Mouse (Mus musculus): ENCODE measurements at regions not wholly inside any gene's neighbourhood (a gene's known extent, or its start where the extent isn't known, plus 50 kb on each side); places are given as distances from the start of the nearest gene placed in this dataset.
A peak's percentile ranks its signal among the peaks of the same experiment; 100 is the strongest.
"Not testable (repeated sequence)": the region's sequence is repeated elsewhere in the genome, so short reads cannot be mapped to it uniquely, and the experiment has no call there.

DNA sequence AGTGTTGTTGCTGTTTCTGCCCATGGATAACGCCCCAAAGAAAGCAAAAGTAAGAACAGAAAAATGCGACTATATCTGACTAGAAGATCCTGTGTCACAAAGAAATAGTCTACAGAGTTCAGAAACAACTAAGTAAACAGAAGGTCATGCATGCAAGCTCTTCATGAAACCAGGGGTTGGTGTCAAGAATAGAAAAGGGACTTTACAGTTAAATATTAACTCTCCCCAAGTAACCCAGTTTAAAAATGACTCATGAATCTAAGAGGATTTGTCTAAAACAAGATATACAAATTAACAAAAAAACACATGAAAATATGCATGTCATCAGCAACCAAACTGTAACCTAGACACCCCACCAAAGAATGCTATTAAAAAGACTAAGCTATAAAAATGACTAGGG, 381.4 kb upstream of the Ptger4 start:
- DNase-seq (ENCODE audit: low read depth, low spot score), result no peak

DNA sequence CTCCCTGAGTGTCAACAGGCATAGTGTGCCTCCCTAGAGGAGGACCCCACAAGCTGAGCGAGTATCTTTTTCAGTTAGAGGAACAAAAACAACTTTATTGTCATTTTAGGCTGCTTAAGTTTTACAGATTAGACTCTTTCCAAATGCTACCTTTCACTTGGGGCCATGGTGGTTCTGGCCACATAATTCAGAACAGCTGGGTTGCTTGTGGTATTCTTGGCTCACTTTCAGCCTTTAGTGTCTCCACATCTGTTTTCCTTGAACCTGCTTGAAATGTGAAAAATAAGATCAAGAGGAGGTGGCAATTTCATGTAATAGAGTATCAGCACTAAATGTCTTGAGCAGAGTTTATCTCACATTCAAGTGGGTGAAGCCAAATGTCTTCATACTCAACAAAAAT, 402.7 kb upstream of the Ptger4 start:
- DNase-seq (ENCODE audit: low read depth, low spot score), result peak; percentile 6

GRCm38 (mm10) chr15:5658796-5659195, 414.8 kb upstream of the Ptger4 start:
- DNase-seq (ENCODE audit: low read depth, low spot score), result no peak

DNA sequence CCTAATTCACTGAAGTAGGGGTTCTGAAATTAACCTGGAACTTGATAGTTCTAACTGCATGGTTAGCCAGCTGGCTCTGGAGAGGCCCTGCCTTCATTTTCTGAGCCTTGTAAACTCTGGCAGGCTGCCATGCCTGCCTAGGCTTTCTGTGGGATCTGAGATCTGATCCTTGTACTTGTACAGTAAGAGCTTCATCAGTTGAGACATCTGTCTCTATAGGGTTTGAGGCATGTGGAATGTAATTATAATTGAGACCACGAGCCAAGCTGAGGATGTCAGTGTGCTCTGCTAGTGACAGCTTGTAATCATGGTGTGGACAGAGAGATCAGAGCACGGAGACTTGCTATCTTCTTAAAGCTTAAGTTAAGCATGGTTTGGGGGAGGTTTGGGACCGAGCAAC, 416.8 kb upstream of the Ptger4 start:
- no peak for DNase-seq (ENCODE audit: low read depth, low spot score)

GRCm38 (mm10) chr15:5671781-5672180, 427.8 kb upstream of the Ptger4 start:
- DNase-seq (ENCODE audit: low read depth, low spot score), result no peak

- DNase-seq (ENCODE audit: low read depth, low spot score), result no peak
Observed at GRCm38 (mm10) chr15:5676704-5677103, 432.7 kb upstream of the Ptger4 start.

- DNase-seq (ENCODE audit: low read depth, low spot score), result no peak
Observed at GRCm38 (mm10) chr15:5693810-5694209, 449.8 kb upstream of the Ptger4 start.

DNA sequence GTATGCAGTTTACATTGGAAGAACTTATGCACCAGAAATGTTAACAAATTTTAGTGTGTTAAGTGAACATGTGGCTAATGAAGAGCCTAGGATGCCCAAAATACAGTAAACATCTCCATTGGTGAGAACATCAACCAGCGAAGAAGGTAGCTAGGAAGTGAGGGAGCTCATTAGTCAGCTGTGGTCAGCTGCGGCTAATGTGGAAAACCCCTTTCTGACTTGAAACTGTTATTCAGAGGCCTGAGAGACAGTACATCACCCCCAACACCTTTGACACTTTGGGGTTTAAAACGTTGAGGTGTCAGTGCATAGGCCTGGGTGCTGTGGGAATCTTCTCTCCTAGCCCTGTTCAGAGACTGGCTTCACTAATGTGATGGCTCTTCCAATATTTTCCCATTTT, 451.0 kb upstream of the Ptger4 start:
- DNase-seq (ENCODE audit: low read depth, low spot score), result no peak

DNA sequence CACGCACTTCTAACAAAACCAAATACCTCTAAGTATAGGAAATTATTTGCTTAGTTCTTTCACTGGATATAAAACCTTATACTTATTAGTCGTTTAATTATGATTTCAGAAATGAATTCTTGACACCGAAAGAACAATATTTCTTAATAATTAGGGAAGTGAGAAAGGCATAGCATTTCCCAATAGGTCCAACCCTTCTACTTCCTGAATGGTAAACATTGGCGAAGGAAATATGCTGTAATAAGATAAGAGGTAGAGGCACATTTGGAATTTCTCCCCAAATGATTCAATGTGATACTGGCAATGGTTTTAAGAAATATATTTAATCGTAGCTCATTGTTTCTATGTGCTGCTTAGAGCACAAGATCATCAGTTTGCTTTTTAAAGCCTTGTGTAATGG, 464.5 kb upstream of the Ptger4 start:
- no peak for DNase-seq (ENCODE audit: low read depth, low spot score)

GRCm38 (mm10) chr15:5740658-5741057, 496.7 kb upstream of the Ptger4 start:
- no peak for DNase-seq (ENCODE audit: low read depth, low spot score)

- DNase-seq (ENCODE audit: low read depth, low spot score), result no peak
Observed at GRCm38 (mm10) chr15:5743893-5744292, 499.9 kb upstream of the Ptger4 start.

DNA sequence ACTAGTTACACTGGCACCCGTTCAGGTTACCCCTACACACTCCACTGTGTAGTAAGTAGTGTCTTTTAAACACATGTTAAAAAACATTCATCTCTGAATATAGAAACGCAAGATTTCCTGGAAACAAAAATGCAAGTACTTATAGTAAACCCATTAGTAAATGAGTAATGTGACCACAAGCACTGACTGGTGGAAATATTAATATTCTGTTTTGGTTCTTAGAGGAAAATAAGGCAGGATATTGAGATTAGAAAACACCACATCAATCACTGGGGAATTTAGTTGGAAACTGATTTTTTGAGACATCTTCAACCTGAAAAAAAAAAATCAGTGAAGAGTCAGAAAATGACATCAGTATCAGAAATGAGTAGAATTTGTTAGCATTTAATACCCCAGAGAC, 514.7 kb upstream of the Ptger4 start:
- no peak for DNase-seq (ENCODE audit: low read depth, low spot score)

GRCm38 (mm10) chr15:5762216-5762615, 518.2 kb upstream of the Ptger4 start:
- no peak for DNase-seq (ENCODE audit: low read depth, low spot score)

- no peak for DNase-seq (ENCODE audit: low read depth, low spot score)
Observed at GRCm38 (mm10) chr15:5777074-5777473, 522.5 kb upstream of the Dab2 start.

- no peak for DNase-seq (ENCODE audit: low read depth, low spot score)
Observed at GRCm38 (mm10) chr15:5799917-5800316, 499.7 kb upstream of the Dab2 start.

- peak; percentile 35 for DNase-seq (ENCODE audit: low read depth, low spot score)
Observed at GRCm38 (mm10) chr15:5811154-5811732, 488.3 kb upstream of the Dab2 start.

DNA sequence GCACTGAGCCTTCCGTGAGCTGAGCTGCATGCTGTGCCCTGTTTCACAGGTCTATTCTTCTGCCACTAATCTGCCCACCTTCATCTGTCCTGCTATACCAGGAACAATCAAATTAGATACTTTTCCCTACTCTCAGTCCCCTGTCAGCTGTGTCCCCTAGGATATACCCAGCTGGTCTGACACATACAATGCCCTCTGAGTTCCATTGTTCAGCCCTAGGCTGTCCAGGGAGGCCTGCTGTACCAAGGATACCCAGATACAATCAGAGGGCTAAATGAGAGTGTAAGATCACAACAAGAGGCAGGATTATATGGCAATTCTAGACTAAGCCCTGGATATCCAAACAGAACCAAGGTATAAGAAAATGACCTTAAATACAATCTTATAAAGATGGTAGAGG, 487.6 kb upstream of the Dab2 start:
- no peak for DNase-seq (ENCODE audit: low read depth, low spot score)

DNA sequence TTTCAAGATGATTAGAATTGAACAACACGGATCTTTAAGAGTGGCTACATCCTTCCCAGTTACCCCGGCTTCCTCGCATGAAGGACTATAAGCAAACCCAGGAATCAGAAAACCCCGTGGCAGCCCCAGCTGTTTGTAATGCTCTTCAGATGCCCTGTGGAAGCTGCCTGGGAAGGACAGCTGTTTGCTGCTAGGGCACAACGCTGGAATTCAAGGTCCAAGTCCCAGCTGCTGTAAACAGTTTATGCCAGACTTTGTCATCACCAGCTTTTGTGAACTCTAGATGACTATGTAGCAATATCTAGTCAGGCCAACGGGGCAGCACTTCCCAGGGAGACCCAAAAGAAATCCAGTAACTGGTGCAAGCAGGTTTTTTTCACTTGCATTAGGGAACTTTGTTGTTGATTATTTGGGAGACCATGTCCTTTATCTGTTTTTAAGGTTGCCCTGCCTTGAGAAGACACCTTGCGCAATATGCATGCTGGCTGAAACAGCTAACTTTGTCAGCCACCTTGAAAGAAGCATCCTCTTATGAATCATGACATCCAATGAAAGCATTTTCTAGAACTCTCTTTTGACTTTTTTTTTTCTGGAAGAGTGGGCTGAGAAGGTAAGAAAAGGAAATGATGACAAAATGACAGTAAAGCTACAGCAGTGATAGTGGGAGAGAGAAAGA, 481.5 kb upstream of the Dab2 start:
- DNase-seq (ENCODE audit: low read depth, low spot score), result peak; percentile 7

DNA sequence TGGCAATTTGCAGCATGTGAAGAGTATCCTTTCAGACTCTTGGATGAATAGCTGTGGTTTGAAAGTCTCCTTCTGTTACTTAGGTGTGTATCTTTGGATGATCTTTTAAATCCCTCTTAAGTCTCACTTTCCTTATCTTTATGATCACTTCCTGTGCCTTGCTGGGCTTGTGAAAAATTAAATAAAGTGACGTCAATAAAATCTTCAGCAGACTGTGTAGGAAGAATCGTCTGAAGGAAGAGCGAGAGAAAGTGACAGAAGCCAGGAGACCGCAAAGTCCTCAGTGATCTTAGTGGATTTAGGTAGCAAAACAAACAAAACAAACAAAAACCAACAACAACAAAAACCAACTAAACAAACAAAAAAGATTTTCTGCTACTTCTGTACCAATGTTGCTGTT, 459.6 kb upstream of the Dab2 start:
- no peak for DNase-seq (ENCODE audit: low read depth, low spot score)

DNA sequence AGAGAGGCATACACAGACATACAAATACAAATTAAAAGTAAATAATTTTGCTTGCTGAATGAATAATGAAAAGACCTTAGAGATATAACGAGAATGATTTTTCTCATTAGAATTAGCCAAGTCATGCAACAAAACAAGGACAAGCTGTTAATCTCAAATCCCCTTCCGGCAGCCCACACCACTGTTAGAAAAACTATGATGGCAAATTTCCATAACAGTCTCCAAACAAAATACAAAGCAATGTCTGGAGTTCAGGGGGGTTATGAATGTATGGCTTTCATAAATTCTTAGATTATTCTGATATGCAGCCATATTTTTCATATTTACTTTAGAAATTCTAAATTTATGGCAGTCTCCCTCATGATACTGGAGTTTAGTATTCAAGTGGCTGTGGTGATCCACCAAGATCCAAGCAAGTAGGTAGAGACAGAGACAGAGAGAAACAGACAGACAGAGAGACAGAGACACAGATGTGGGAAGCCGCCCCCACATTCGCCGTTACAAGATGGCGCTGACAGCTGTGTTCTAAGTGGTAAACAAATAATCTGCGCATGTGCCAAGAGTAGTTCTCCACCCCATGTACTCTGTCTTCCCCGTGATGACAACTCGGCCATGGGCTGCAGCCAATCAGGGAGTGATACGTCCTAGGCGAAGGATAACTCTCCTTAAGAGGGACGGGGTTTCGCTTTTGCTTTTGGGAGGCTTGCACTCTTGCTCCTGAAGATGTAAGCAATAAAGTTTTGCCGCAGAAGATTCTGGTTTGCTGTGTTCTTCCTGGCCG, 458.0 kb upstream of the Dab2 start:
- DNase-seq (ENCODE audit: low read depth, low spot score), result not testable (repeated sequence)

DNA sequence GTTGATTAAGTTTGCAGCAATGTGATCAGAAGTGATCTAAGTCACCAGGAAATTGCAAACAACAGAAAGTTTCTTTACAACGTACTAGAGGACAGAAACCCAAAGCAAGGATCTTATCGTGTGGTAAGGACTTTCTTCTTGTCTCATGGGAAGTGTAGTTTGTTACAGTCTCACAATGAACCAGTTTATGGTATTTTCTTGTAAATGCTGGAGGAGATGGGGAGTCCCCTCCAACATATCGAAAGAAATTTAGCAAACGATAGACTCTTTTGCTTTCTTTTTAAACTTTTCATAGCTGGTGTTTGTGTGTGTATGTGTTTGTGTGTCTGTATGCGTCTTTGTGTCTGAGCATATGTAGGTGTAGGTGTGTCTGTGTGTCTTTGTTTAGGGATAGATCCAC, 453.0 kb upstream of the Dab2 start:
- no peak for DNase-seq (ENCODE audit: low read depth, low spot score)

DNA sequence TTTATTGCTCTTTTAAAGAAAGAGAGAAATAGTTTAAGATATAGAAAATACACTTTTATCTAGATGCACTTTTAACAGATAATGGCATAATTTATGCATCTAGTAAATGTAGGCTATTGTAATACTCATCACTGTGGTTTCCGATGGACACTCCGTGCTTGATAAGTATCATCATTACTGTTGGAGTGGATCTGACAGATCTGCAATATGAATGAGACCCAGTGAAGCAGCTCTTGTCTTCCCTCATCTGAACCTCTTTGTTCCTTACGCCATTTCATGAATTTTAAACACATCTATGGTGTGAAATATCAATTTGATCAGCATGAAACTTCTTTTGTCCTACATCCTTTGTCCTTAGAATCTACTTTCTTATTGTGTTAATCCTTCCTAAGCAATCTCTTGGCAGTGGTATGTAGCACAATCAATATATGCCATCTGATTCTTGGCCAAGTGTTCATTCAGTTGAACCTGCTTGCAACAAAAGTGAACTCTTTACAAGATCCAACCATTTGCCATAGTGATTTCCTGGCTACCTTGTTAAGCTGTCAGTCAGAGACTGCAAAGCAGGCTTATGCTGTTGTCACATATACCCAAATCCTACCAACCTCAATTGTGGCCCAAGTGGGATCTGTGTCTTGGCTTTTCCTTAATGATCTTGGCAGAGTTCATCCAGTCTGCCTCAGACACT, 452.0 kb upstream of the Dab2 start:
- no peak for DNase-seq (ENCODE audit: low read depth, low spot score)
